Mouse (Mus musculus) kidney, postnatal 36 days (tissue): ENCODE measurements around the gene Cxcl17.

Experiments used
- DNase-seq, 2 experiments: peaks; one replicate each; pipeline ENCODE4 v3.0.0; 2021 to 2022; ENCODE audit warnings: mixed read lengths in 2 of 2

The Cxcl17 gene

DNA sequence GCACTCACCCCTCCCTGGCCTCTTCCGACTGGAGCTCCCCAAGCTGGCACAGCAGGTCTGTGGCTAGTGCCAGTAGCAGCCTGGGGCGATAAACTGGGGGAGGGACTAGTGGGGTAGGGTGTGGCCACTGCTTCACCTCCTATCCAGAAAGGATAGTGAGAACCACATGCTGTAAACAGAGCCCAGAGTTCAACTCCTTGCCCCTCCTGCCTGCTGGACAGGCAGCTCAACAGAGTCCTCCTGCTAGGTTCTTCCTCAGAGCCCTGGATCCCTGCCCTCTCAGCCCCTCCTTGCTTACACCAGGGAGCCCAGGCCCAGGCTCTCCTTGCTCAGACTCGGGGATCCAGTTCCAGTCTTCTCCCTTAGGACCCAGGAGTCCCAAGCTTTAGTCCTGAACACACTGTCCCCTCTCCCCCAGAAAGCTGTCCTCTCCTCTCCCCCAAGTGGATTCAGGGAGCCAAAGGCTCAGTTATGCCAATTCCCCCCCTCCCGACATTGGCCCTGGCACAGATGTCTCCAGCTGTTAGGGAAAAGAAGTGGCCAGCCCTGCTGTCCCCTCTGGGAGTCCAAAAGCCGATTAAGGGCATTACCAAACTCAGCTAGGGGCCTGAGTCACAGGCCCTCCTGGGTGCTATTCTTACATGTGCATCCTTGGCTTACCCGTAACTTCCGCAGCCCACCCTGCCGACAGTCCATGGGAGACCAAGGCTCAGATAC is 22.5 kb downstream of the Cxcl17 start:
- peak; percentile 88 to 93 for DNase-seq

DNA sequence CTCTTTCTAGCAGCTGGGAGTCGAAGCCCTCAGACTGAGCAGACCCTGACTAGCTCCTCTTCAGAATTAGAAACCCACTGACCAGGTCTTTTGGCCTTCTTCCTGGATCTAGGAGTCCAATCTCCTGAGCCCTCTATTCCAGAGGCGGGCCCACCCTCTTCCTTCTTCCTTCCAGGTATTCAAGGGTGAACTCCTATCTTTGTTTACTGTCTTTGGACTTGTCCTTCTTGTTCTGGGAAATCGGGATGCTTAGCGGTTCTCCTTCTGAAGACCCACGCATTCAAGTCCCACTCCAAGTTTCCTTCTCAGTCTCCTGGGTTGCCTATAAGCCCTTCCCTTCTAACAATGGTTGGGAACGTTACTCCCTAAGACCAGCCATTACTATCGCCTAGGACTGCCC is 23.8 kb downstream of the Cxcl17 start:
- no peak for DNase-seq

DNA sequence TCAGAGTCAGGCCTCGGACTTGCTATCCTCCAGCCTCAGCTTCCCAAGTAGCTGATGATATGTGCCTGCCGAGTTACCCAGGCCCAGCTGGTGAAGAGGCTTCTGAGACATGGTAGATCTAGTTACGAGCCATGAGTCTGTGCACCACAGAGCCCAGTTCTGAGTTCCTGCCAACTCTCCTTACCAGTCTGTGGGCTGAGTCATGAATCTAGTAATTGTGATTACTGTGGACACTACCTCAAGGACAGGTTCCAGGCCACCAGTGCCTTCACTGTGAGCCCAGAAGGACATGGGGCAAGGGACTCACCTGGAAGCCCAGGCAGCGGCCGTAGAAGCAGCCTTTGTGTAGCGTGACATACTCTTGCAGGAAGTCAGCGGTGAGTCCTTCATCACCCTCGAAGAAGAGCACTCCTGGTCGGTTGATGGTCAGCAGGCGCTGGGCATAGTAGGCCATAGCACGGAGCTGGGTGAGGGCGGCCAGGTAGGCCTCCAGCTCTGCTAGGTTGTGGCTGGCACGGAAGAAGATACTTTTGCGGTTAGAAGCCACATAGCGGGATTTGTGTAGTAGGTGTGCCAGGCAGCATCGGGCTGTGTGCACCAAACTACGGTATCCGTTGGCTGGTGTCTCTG is 24.8 kb downstream of the Cxcl17 start:
- DNase-seq, result no peak

DNA sequence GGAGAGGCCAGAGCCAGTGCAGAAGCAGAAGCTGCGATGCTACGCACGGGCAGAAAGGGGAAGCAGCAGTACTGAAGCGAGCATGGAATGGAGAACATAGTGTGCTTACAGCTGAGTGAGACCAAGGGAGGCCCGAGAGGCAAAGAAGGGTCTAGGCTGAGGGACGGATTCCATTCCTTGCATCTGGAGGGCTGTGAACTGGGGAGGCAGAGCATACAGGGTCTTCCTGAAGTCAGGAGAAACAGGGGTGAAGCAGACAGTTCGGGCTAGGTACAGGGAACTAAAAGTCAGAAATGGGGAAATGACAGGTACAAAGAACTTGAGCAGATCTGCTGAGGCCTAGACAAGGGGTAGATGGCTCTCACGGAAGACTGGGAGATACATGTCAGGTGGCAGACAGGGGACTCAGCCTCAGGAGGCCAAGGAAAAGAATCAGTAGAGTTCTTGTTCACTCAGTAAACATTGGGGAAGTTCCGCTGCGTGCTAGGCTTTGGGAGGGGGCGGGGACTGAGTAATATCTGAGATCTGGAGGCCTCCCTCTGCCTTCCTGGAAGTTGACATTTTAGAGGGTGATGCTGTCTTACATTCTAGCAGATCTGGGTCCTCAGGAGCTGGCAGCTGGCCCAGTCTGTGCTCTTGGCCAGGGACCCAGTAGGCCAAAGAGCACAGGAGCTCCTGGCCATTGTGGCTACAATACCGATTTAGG is 26.7 kb downstream of the Cxcl17 start:
- DNase-seq, result peak; percentile 94 to 97

GRCm38 (mm10) chr7:25385259-25385658 is 27.4 kb downstream of the Cxcl17 start:
- no peak for DNase-seq

GRCm38 (mm10) chr7:25384818-25385217 is 27.9 kb downstream of the Cxcl17 start:
- DNase-seq, result no peak

- DNase-seq, result no peak
Observed at GRCm38 (mm10) chr7:25384318-25384717, 28.4 kb downstream of the Cxcl17 start.

- no peak for DNase-seq
Observed at GRCm38 (mm10) chr7:25383891-25384290, 28.8 kb downstream of the Cxcl17 start.

GRCm38 (mm10) chr7:25383385-25383784 is 29.3 kb downstream of the Cxcl17 start:
- no peak for DNase-seq

- DNase-seq, result no peak
Observed at GRCm38 (mm10) chr7:25382541-25382940, 30.1 kb downstream of the Cxcl17 start.

DNA sequence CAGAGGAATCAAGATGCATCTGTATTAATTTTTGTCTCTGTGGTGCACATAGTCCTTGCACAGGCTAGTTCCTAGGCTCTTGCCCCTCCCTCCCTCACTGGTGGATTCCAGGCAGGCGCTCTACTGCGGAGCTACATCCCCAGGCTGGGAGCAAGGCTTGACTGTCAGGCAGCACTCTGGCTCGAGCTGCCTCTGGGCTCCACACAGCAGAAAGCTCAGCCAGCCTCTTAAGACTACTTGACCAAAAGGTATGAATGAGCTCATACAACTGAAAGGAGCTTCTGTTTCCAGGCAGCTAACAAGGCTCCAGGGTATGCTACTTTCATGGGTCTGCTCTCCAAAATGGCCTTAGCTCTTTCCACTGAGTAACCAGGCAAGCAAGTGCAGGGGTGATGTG is 31.4 kb downstream of the Cxcl17 start:
- DNase-seq, result no peak

- no peak for DNase-seq
Observed at GRCm38 (mm10) chr7:25380392-25381283, 32.0 kb downstream of the Cxcl17 start.

DNA sequence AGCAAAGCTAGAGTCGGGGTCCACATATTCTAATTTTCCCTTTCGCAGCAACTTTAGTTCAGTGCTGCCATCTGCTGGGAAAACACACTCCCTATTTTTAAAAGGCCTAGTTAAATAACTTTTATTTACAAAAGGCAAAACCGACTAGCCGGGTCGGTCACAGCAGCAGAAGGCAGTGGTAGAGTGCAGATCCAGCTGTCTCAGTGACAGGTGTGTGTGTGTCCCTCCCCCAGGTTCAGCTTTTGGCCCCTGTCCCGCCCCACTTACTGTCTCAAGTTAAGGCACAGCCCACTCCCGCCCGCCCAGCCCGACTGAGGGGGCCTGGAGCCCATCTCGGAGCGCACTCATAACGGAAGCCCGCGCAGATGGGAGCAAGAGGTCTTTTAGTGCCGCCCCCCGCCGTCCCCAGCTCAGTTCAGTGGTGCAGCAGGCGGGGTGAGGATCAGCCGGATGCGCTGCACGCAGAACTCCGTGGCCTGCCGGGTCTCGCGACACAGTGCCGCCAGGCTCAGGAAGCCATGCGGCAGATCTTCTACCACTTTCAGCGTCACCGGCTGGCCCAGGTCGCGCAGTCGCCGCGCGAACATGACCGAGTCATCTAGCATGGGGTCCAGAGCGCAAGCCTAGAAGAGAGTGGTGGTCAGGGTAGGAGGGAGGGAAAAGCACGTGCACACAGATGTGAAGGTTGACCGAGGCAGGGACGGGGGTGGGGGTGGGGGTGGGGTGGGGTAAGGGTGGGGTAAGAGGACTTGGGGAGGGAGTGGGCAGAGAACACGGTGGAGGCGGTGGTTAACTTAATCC is 32.9 kb downstream of the Cxcl17 start:
- peak; percentile 52 to 70 for DNase-seq

- no peak for DNase-seq
Observed at GRCm38 (mm10) chr7:25378181-25379100, 34.2 kb downstream of the Cxcl17 start.

GRCm38 (mm10) chr7:25377100-25377700 is 35.5 kb downstream of the Cxcl17 start:
- DNase-seq, result no peak

DNA sequence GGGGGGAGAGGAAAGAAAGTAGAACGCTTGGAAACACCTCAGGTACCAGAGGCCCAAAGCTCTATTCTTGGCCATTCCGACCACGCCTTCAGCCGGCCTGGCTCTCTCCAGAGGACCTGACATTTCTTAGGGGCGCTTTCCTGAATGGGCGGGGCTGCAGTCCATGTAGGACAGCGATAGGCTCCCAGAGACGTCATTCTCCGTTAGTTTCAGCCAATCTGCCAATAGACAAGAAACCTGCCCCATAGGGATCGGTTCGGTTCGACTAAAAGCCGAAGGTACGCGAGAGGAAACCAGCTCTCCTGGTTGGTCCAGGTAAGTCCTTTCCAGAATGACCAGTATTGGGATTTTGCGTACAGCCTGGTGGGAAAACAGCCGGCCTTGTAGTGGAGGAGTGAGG is 36.1 kb downstream of the Cxcl17 start:
- DNase-seq, result peak; percentile 91 to 92

DNA sequence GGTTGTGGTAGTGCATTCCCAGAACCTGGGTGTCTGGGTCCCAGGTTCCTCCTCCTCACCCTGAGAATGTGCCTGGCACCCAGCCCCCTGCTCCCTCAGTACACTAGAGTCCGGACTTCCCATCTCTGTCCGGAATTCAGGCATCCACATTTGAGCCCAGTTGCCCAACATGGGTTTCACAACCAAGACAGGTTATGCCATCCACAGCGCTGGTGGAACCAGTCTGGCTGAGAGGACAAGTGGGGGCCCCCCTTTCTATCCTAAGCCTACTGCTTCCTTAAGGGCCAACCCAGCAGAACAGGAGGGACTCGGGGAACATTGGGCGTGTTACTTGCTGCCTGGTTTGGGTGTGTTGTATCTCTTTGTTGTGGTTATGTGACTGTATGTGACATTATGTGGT is 40.2 kb downstream of the Cxcl17 start:
- DNase-seq, result no peak

GRCm38 (mm10) chr7:25369058-25369749 is 43.5 kb downstream of the Cxcl17 start, which contains the start of gene Cnfn:
TSS of gene Cnfn (minus strand) at chr7:25369724.
- no peak for DNase-seq

- no peak for DNase-seq
Observed at GRCm38 (mm10) chr7:25368333-25368732, 44.4 kb downstream of the Cxcl17 start.
